Mouse (Mus musculus): ENCODE results near the gene Arl5a.
A peak's percentile ranks its signal among the peaks of the same experiment; 100 is the strongest.

The Arl5a gene

GRCm38 (mm10) chr2:52424747-52425522 is at the start of gene Arl5a:
Gene Arl5a, minus strand, starts transcription at chr2:52424901.
- DNase-seq, result peak; percentile 91

- no peak for DNase-seq
Measured at GRCm38 (mm10) chr2:52471545-52472291, 47.0 kb upstream of the Arl5a start.

GRCm38 (mm10) chr2:52470044-52470560 is 45.4 kb upstream of the Arl5a start:
- DNase-seq, result no peak

GRCm38 (mm10) chr2:52467629-52468028 is 42.9 kb upstream of the Arl5a start:
- no peak for DNase-seq

- DNase-seq, result peak; percentile 38
Measured at GRCm38 (mm10) chr2:52461206-52461967, 36.7 kb upstream of the Arl5a start.

GRCm38 (mm10) chr2:52455606-52456479 is 31.1 kb upstream of the Arl5a start:
- no peak for DNase-seq

GRCm38 (mm10) chr2:52449818-52450217 is 25.1 kb upstream of the Arl5a start:
- no peak for DNase-seq

GRCm38 (mm10) chr2:52448916-52449315 is 24.2 kb upstream of the Arl5a start:
- no peak for DNase-seq

GRCm38 (mm10) chr2:52446648-52447047 is 21.9 kb upstream of the Arl5a start:
- DNase-seq, result no peak

GRCm38 (mm10) chr2:52442125-52442524 is 17.4 kb upstream of the Arl5a start:
- no peak for DNase-seq

- DNase-seq, result no peak
Measured at GRCm38 (mm10) chr2:52440420-52441015, 15.8 kb upstream of the Arl5a start.

- no peak for DNase-seq
Measured at GRCm38 (mm10) chr2:52438437-52438836, 13.7 kb upstream of the Arl5a start.

- DNase-seq, result no peak
Measured at GRCm38 (mm10) chr2:52438013-52438412, 13.3 kb upstream of the Arl5a start.

- no peak for DNase-seq
Measured at GRCm38 (mm10) chr2:52435919-52436632, 11.4 kb upstream of the Arl5a start.

GRCm38 (mm10) chr2:52433365-52433764 is 8.7 kb upstream of the Arl5a start:
- DNase-seq, result no peak

GRCm38 (mm10) chr2:52427383-52427782 is 2.7 kb upstream of the Arl5a start:
- DNase-seq, result no peak

- DNase-seq, result no peak
Measured at GRCm38 (mm10) chr2:52426041-52426440, 1.3 kb upstream of the Arl5a start.

- no peak for DNase-seq
Measured at GRCm38 (mm10) chr2:52425523-52425795, 758 bp upstream of the Arl5a start.

GRCm38 (mm10) chr2:52424248-52424728 is 413 bp downstream of the Arl5a start:
- DNase-seq, result no peak

GRCm38 (mm10) chr2:52423611-52424247 is 972 bp downstream of the Arl5a start:
- DNase-seq, result no peak
